Mouse (Mus musculus): ENCODE data around the gene St6galnac5. TPM values are rescaled to one million over a fixed set of nuclear protein-coding genes. Genes with fewer than 3 reads are reported as not detected.

The St6galnac5 gene
- 0.43 and 1.1 TPM in 2 replicates for polyA plus RNA-seq (2012; rRNA removed)

DNA sequence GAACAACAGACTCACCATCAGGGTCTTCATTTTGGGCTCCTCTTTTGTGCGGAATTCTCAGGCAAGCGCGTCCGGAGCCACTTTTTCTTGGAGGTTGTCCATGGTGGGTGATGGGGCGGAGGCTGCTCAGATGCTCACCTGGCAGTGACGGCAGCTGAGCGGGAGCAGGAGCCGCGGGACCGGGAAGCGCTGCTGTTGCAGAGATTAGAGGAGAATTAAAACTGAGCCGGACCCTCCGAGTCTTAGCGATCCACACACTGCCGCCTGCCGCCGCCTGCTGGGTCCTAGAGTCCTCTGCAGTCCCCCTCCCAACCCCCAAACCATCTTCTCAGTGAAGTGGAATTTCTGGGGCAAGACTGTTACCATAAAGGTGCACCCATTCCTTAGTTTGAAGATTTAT is at the start of gene St6galnac5:
St6galnac5 (minus strand) TSS at position 259 of the 400 bp plus-strand sequence.

Measured in colon, adult 2 months (tissue).